Mouse (Mus musculus) right cerebral cortex, adult 18-20 months (tissue): Measurements from ENCODE around the gene Arpc2.
"Not testable (repeated sequence)": the region's sequence is repeated elsewhere in the genome, so short reads cannot be mapped to it uniquely, and the experiment has no call there.

ENCODE experiments used
- DNase-seq: peaks from one replicate; pipeline ENCODE4 v3.0.0; 2022; ENCODE audit warnings: mixed read lengths

Gene Arpc2

GRCm38 (mm10) chr1:74284543-74285160 is 48.8 kb downstream of the Arpc2 start, which contains the start of the genes Aamp and Pnkd:
Aamp (minus strand) TSS chr1:74284738.
Pnkd (plus strand) TSS chr1:74284930.
- DNase-seq: peak; percentile 100

- no peak for DNase-seq
Measured at GRCm38 (mm10) chr1:74285212-74286010, 49.5 kb downstream of the Arpc2 start.

- not testable (repeated sequence) for DNase-seq
Measured at GRCm38 (mm10) chr1:74286869-74287607, 51.2 kb downstream of the Arpc2 start.

- DNase-seq: no peak
Measured at GRCm38 (mm10) chr1:74288327-74288726, 52.4 kb downstream of the Arpc2 start.

- DNase-seq: no peak
Measured at GRCm38 (mm10) chr1:74289248-74289647, 53.4 kb downstream of the Arpc2 start.

GRCm38 (mm10) chr1:74289740-74290139 is 53.9 kb downstream of the Arpc2 start:
- no peak for DNase-seq

- DNase-seq: no peak
Measured at GRCm38 (mm10) chr1:74290141-74290540, 54.3 kb downstream of the Arpc2 start.

GRCm38 (mm10) chr1:74292331-74293020 is 56.6 kb downstream of the Arpc2 start:
- DNase-seq: no peak

GRCm38 (mm10) chr1:74293306-74293960 is 57.5 kb downstream of the Arpc2 start:
- no peak for DNase-seq

- DNase-seq: no peak
Measured at GRCm38 (mm10) chr1:74294090-74294643, 58.3 kb downstream of the Arpc2 start.

GRCm38 (mm10) chr1:74294733-74295455 is 59.0 kb downstream of the Arpc2 start:
- DNase-seq: no peak

GRCm38 (mm10) chr1:74295456-74296171 is 59.7 kb downstream of the Arpc2 start:
- peak; percentile 92 for DNase-seq

GRCm38 (mm10) chr1:74296477-74296876 is 60.6 kb downstream of the Arpc2 start:
- no peak for DNase-seq

GRCm38 (mm10) chr1:74297269-74297668 is 61.4 kb downstream of the Arpc2 start:
- no peak for DNase-seq

GRCm38 (mm10) chr1:74298157-74298750 is 62.4 kb downstream of the Arpc2 start:
- DNase-seq: no peak

GRCm38 (mm10) chr1:74298996-74299395 is 63.1 kb downstream of the Arpc2 start:
- DNase-seq: no peak

GRCm38 (mm10) chr1:74300347-74301110 is 64.6 kb downstream of the Arpc2 start:
- DNase-seq: no peak

GRCm38 (mm10) chr1:74302229-74302628 is 66.3 kb downstream of the Arpc2 start:
- no peak for DNase-seq

GRCm38 (mm10) chr1:74302835-74303234 is 67.0 kb downstream of the Arpc2 start:
- DNase-seq: no peak
